Mouse (Mus musculus): ENCODE results near the gene Gm12216. TPM values are rescaled to one million over a fixed set of nuclear protein-coding genes. Genes with fewer than 3 reads are reported as not detected.
"Not testable (repeated sequence)": the region's sequence is repeated elsewhere in the genome, so short reads cannot be mapped to it uniquely, and the experiment has no call there.

Gene Gm12216
- total RNA-seq (2021) (1 to 10 TPM; 2.6 TPM), polyA plus RNA-seq (2012; rRNA removed) (4.4 and 5.5 TPM in 2 replicates)
- long read RNA-seq, partial matches to known transcripts = 0 of 1 reads
- long read RNA-seq, other reads (novel, unspliced or antisense) = 1 of 1 reads

- Histone ChIP-seq H3K4me1 (ENCODE audit: control insufficient read depth, insufficient read depth, low read length) (peaks cover 11% of the 10 kb centered on the region), H3K27ac (peak within 1 kb of the TSS; percentile 82)
- intact Hi-C loops (cut with DNase I) = not testable (repeated sequence)
These were observed at the start of gene Gm12216 for GRCm38 (mm10) chr11:53858761-53859580. Gm12216 (minus strand) TSS chr11:53859256.

GRCm38 (mm10) chr11:53908686-53909085, 49.6 kb upstream of the Gm12216 start:
- intact Hi-C loops (cut with DNase I) = no loop called here
- TF ChIP-seq POLR2A (IDR thresholded peaks at IDR 0.05; ENCODE audit: insufficient read depth, low read depth, low read length) (no peak), CTCF (IDR thresholded peaks at IDR 0.05) (no peak), EP300 (IDR thresholded peaks at IDR 0.05; ENCODE audit: insufficient read depth, low read depth, low read length) (no peak)
- H3K36me3 ChIP-seq (ENCODE audit: control insufficient read depth, insufficient read depth, low read length) = no peaks in the 10 kb centered on the region
- DNase-seq = no peak
- H3K27ac ChIP-seq = no peak overlapping the region
- no peaks in the 10 kb centered on the region for H3K27me3 ChIP-seq (ENCODE audit: control insufficient read depth, insufficient read depth, low read length)
- H3K4me3 ChIP-seq = no peak overlapping the region
- H3K4me1 ChIP-seq (ENCODE audit: control insufficient read depth, insufficient read depth, low read length) = 0 out of 2 replicates have a peak, but pooled peaks cover 2% of the 10 kb centered on the region
- no peaks in the 10 kb centered on the region for H3K79me2 ChIP-seq (replicated peaks; ENCODE audit: control insufficient read depth, insufficient read depth, low read length)
- 76% methylated on average over 8 of the region's 8 CpGs for WGBS
- no peak overlapping the region for H3K9ac ChIP-seq (ENCODE audit: low read depth, low read length)

More at GRCm38 (mm10) chr11:53858761-53859580, at the start of gene Gm12216:
- DNase-seq = peak; percentile 71 to 79
- Histone ChIP-seq H3K4me3 (peak within 1 kb of the TSS; percentile 64), H3K9ac (ENCODE audit: low read depth, low read length) (peak within 1 kb of the TSS; percentile 91)
- 5% methylated on average over 36 of the region's 50 CpGs for WGBS
- H3K36me3 ChIP-seq (ENCODE audit: control insufficient read depth, insufficient read depth, low read length); H3K79me2 ChIP-seq (replicated peaks; ENCODE audit: control insufficient read depth, insufficient read depth, low read length); H3K27me3 ChIP-seq (ENCODE audit: control insufficient read depth, insufficient read depth, low read length): not testable (repeated sequence)
- peak; percentile 53; the same call in 1 of the 2 replicates for TF ChIP-seq POLR2A (IDR thresholded peaks at IDR 0.05; ENCODE audit: insufficient read depth, low read depth, low read length)
- TF ChIP-seq CTCF (IDR thresholded peaks at IDR 0.05) = peak; percentile 61

- 85% methylated on average over 9 of the region's 9 CpGs for WGBS
- DNase-seq = no peak
- H3K36me3 ChIP-seq (ENCODE audit: control insufficient read depth, insufficient read depth, low read length) = no peaks in the 10 kb centered on the region
- no peak overlapping the region for H3K27ac ChIP-seq
- no peak overlapping the region for H3K4me3 ChIP-seq
- H3K9ac ChIP-seq (ENCODE audit: low read depth, low read length) = no peak overlapping the region
- TF ChIP-seq EP300 (IDR thresholded peaks at IDR 0.05; ENCODE audit: insufficient read depth, low read depth, low read length) (no peak), POLR2A (IDR thresholded peaks at IDR 0.05; ENCODE audit: insufficient read depth, low read depth, low read length) (no peak), CTCF (IDR thresholded peaks at IDR 0.05) (no peak)
- no peaks in the 10 kb centered on the region for H3K27me3 ChIP-seq (ENCODE audit: control insufficient read depth, insufficient read depth, low read length)
- no peaks in the 10 kb centered on the region for H3K79me2 ChIP-seq (replicated peaks; ENCODE audit: control insufficient read depth, insufficient read depth, low read length)
- intact Hi-C loops (cut with DNase I) = no loop called here
- H3K4me1 ChIP-seq (ENCODE audit: control insufficient read depth, insufficient read depth, low read length) = 0 out of 2 replicates have a peak, but pooled peaks cover 2% of the 10 kb centered on the region
These were observed 45.5 kb upstream of the Gm12216 start for GRCm38 (mm10) chr11:53904534-53904925.

GRCm38 (mm10) chr11:53903781-53904533, 44.9 kb upstream of the Gm12216 start:
- Histone ChIP-seq H3K27ac (no peak overlapping the region), H3K4me3 (no peak overlapping the region), H3K36me3 (ENCODE audit: control insufficient read depth, insufficient read depth, low read length) (no peaks in the 10 kb centered on the region), H3K27me3 (ENCODE audit: control insufficient read depth, insufficient read depth, low read length) (no peaks in the 10 kb centered on the region), H3K9ac (ENCODE audit: low read depth, low read length) (no peak overlapping the region), H3K79me2 (replicated peaks; ENCODE audit: control insufficient read depth, insufficient read depth, low read length) (no peaks in the 10 kb centered on the region), H3K4me1 (ENCODE audit: control insufficient read depth, insufficient read depth, low read length) (0 out of 2 replicates have a peak, but pooled peaks cover 2% of the 10 kb centered on the region)
- DNase-seq = peak; percentile 27 to 28
- TF ChIP-seq EP300 (IDR thresholded peaks at IDR 0.05; ENCODE audit: insufficient read depth, low read depth, low read length) = no peak
- TF ChIP-seq POLR2A (IDR thresholded peaks at IDR 0.05; ENCODE audit: insufficient read depth, low read depth, low read length) = no peak
- intact Hi-C loops (cut with DNase I) = no loop called here
- WGBS = 43% methylated on average over 16 of the region's 16 CpGs

- Histone ChIP-seq H3K79me2 (replicated peaks; ENCODE audit: control insufficient read depth, insufficient read depth, low read length) (no peaks in the 10 kb centered on the region), H3K27me3 (ENCODE audit: control insufficient read depth, insufficient read depth, low read length) (no peaks in the 10 kb centered on the region), H3K36me3 (ENCODE audit: control insufficient read depth, insufficient read depth, low read length) (no peaks in the 10 kb centered on the region), H3K27ac (no peak overlapping the region), H3K4me1 (ENCODE audit: control insufficient read depth, insufficient read depth, low read length) (0 out of 2 replicates have a peak, but pooled peaks cover 2% of the 10 kb centered on the region), H3K4me3 (no peak overlapping the region), H3K9ac (ENCODE audit: low read depth, low read length) (no peak overlapping the region)
- no peak for TF ChIP-seq CTCF (IDR thresholded peaks at IDR 0.05)
- TF ChIP-seq POLR2A (IDR thresholded peaks at IDR 0.05; ENCODE audit: insufficient read depth, low read depth, low read length) = no peak
- TF ChIP-seq EP300 (IDR thresholded peaks at IDR 0.05; ENCODE audit: insufficient read depth, low read depth, low read length) = no peak
- WGBS = 94% methylated on average over 14 of the region's 14 CpGs
- DNase-seq = no peak
- intact Hi-C loops (cut with DNase I) = no loop called here
These were observed 43.7 kb upstream of the Gm12216 start for GRCm38 (mm10) chr11:53902741-53903140.
